Mouse (Mus musculus): Measurements from ENCODE around the gene Rbm38.
A peak's percentile ranks its signal among the peaks of the same experiment; 100 is the strongest.

Gene Rbm38

GRCm38 (mm10) chr2:173036611-173037010, 16.3 kb downstream of the Rbm38 start:
- DNase-seq (ENCODE audit: low spot score): no peak

DNA sequence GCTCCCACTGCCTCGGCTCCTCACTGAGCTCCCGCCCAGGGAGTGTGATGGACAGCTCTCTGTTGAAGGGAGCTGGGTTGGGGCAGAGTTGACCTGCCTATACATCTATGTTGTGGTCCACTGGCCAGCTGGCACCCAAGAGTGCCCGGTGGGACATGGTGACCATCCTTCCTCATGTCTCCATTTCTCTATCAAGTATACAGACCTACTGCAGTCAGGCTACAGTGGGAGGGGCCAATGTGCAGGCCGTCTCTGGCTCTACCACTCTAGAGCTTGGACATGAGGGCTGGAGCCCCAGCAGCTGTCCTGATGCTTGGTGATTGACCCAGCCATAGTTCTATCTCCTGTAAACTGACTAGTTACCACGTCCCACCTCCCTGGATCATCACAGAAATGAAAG, 17.0 kb downstream of the Rbm38 start:
- DNase-seq (ENCODE audit: low spot score): no peak

GRCm38 (mm10) chr2:173037827-173038607, 17.7 kb downstream of the Rbm38 start:
- no peak for DNase-seq (ENCODE audit: low spot score)

DNA sequence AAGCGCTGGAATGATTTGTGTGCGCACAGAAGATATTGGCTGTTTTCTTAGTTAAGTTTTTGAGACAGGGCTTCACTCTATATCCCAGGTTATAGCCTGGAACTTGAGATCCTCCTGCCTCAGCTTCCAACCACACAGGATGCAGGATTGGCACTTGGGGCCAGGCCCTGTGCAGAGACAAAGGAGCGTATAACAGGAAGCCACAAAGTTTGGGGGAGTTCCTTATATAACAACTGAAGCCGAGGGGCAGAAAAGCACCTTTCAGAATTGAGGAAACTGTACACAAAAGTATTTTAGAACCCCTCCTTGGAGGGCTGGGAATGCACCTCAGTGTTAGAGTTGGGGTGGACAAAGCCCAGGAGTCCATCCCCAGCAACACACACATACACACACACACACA, 18.7 kb downstream of the Rbm38 start:
- DNase-seq (ENCODE audit: low spot score): no peak

- DNase-seq (ENCODE audit: low spot score): no peak
Measured at GRCm38 (mm10) chr2:173040803-173041202, 20.5 kb downstream of the Rbm38 start.

DNA sequence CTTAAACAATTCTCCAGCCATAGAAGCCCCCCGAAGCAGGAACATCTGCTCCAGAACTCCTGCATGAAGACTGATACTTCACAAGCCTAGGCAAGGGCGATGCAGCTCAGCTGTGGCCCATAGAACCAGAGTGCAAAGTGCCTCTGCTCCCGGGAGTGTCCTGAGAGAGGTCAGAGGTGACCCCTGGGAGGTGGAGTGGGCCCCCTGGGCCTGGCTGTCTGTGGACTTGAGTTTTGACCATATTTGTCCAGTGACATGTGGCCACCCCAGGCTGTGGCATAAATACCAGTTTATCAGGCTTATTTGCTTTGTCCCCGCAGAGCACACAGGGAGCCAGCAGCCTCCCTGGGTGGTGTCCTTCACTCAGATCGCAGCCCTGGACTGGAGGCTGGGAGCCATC, 20.9 kb downstream of the Rbm38 start:
- DNase-seq (ENCODE audit: low spot score): no peak

- no peak for DNase-seq (ENCODE audit: low spot score)
Measured at GRCm38 (mm10) chr2:173041893-173042292, 21.6 kb downstream of the Rbm38 start.

- DNase-seq (ENCODE audit: low spot score): no peak
Measured at GRCm38 (mm10) chr2:173042504-173043162, 22.3 kb downstream of the Rbm38 start.

DNA sequence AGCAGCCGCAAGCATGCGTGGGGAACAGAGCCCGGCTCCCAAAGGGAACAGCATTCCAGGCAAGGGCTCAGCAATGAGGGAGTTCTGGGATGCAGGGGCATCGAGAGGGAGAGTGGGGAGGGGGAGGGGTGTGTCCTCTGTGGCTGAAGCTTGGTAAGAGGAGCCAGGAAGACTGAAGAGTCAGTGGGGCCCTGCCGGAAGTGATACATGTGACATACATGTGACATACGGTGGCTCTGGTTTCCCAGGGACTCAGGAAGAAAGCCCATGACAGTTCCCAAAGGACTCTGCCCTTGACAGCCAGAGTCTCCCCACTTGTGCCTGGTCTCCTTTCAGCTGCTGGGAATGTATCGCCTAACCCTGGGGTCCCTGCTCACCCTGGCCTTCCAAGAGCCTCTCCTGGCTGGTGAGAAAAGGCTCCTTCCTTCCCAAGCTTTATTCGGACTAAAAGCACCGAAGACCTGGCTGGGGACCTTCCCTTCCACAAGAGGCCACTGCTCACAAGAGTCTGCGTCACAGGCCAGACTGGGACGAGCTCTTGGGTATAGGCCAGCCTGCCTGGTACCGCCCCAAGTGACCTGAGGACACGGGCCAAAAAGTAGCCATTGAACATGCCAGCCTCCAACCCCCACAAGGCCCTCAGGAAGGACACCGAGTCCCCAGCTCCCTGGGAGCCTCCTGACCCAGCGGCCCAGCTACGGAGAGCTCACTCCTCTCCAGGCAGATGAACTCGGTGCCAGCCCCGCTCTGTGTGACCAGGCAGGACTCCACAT, 24.1 kb downstream of the Rbm38 start:
- peak; percentile 44 for DNase-seq (ENCODE audit: low spot score)

- no peak for DNase-seq (ENCODE audit: low spot score)
Measured at GRCm38 (mm10) chr2:173046582-173047297, 26.4 kb downstream of the Rbm38 start.

DNA sequence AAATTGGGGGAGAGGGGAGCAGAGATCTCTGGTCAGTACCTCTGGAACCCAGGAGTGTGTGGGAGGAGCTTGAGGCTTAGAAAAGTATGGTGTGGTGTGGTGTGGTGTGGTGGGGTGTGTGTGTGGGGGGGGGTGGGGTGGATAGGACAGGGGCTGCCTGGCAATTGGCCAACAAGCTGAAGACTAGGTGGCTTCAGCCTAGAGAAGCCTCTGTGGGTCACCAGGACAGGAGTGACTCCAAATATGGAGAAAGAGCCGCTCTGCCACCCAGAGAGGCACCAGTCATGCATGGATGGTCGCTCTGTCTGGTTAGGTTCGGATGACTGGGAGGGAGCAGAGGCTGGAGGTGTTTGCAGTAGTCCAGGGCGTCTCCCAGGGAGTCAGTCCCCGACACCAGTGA, 27.2 kb downstream of the Rbm38 start:
- no peak for DNase-seq (ENCODE audit: low spot score)

GRCm38 (mm10) chr2:173048041-173048745, 27.9 kb downstream of the Rbm38 start:
- no peak for DNase-seq (ENCODE audit: low spot score)

GRCm38 (mm10) chr2:173049231-173049630, 28.9 kb downstream of the Rbm38 start:
- DNase-seq (ENCODE audit: low spot score): no peak

GRCm38 (mm10) chr2:173049817-173050216, 29.5 kb downstream of the Rbm38 start:
- no peak for DNase-seq (ENCODE audit: low spot score)

- no peak for DNase-seq (ENCODE audit: low spot score)
Measured at GRCm38 (mm10) chr2:173050604-173051382, 30.5 kb downstream of the Rbm38 start.

DNA sequence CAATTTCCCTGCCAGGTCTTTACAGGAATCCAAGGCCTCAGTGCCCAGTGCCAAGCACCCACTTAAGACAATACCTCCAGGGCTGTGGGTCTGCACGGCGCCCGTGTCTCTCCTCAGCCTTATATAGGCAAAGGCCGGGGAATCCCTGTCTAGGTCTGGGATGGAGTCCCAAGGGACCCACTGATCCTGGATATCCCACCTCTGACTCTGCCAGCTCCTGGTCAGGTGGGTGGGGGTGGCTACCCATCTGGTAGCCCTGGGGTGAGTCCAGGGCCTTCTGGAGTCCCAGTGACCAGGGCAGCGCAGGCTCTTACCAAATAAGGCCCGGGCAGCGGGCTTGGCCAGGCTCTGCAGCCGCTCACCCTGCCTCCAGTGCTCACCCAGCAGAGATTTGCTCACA, 32.6 kb downstream of the Rbm38 start:
- DNase-seq (ENCODE audit: low spot score): no peak

DNA sequence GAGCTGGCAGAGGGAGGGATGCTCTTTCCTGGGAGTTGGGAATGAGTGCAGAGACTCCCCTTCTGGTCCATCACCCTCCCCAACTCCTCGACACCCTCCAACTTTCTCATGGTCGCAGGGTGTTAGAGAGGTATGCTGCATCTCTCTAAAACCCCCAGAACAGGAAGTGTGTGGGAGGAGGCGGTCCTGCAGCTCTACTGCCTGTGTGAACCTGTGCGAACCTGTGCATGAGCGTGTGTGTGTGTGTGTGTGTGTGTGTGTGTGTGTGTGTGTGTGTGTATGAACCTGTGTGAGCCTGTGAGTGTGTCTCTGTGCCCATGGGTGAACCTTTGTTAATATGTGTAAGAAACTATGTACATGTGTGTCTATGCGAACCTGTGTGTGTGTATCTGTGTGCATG, 33.5 kb downstream of the Rbm38 start:
- no peak for DNase-seq (ENCODE audit: low spot score)

DNA sequence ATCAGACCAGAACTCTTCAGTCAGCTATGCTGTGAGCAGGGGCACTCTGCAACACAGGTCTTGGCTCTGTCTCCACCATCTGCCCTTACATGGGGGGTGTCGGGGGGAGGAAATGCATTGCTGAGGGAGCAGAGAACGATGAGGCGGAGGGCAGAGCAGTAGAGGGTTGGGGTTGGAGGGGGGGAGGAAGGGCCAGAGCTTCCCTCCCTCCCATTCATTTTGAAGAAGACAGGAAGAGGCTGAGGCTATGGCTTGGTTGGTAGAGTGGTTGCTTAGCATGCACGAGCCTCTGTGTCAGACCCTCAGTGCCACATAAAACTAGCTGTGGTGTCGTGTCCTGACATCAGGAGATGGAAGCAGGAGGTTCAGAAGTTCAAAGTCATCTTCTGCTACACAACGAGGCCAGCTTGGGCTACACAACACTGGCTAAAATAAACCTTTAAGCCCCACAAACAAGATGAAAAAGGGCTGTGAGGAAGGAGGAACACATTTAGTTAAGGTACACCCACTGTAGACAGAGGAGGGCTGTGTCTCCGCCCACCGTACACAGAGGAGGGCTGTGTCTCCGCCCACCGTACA, 36.1 kb downstream of the Rbm38 start:
- no peak for DNase-seq (ENCODE audit: low spot score)

DNA sequence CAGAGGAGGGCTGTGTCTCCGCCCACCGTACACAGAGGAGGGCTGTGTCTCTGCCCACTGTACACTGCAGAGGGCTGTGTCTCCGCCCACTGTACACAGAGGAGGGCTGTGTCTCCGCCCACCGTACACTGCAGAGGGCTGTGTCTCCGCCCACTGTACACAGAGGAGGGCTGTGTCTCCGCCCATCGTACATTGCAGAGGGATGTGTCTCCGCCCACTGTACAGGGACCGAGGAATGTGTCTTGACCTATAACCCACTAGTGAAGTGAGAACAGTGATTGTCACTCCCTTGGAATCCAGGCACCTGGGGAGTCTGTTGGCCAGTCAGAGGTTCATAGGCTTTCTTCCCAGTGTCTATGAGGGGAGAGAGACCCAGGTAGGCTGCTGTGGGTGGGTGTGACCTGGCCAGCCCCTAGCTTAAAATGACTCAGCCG, 36.6 kb downstream of the Rbm38 start:
- DNase-seq (ENCODE audit: low spot score): no peak

DNA sequence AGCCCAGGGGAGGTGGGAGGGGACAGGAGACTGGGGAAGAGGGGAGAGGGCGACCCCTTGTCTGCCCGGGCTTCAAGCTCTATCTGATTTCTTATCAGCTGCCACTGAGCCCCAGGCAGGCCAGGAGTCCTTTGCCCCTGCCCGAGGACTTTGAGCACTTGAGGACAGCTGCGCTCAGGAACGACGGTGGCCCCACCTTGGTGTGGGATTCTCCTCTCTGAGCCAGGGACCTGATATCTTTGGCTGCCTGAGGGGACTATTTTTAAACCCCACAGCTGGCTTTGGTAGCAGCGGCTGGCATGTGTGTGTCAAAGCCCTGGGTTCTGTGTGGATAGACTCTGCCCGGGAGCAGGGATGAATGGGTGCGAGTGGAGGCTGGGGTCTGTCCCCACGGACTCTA, 37.3 kb downstream of the Rbm38 start:
- DNase-seq (ENCODE audit: low spot score): no peak

All from adipocyte (in vitro differentiated cells).